Mouse (Mus musculus) forelimb bud, embryonic 11.5 days (tissue): ENCODE results near the gene 2010106E10Rik.
A peak's percentile ranks its signal among the peaks of the same experiment; 100 is the strongest.

Source experiments
- DNase-seq: peaks from one replicate; pipeline ENCODE4 v3.0.0-alpha.2; 2012; ENCODE audit warnings: low read depth, low spot score

Gene 2010106E10Rik

GRCm38 (mm10) chrX:112494974-112495373 is at the start of gene 2010106E10Rik:
2010106E10Rik (plus strand) TSS chrX:112495274.
- no peak for DNase-seq

GRCm38 (mm10) chrX:112505651-112506050 is 10.6 kb downstream of the 2010106E10Rik start:
- DNase-seq, result no peak

- peak; percentile 46 for DNase-seq
Observed at GRCm38 (mm10) chrX:112524755-112525154, 29.7 kb downstream of the 2010106E10Rik start.

GRCm38 (mm10) chrX:112543115-112543514 is 48.0 kb downstream of the 2010106E10Rik start:
- no peak for DNase-seq

GRCm38 (mm10) chrX:112567716-112568115 is 72.6 kb downstream of the 2010106E10Rik start:
- no peak for DNase-seq

- peak; percentile 93 for DNase-seq
Observed at GRCm38 (mm10) chrX:112600511-112601305, 105.6 kb downstream of the 2010106E10Rik start, which contains the start of gene Zfp711. Zfp711 (plus strand) TSS chrX:112600526.

- peak; percentile 13 for DNase-seq
Observed at GRCm38 (mm10) chrX:112601306-112602120, 106.4 kb downstream of the 2010106E10Rik start.
